Comparison of ENCODE assay signal across 20 mouse cellular contexts in the genomic region with DNA sequence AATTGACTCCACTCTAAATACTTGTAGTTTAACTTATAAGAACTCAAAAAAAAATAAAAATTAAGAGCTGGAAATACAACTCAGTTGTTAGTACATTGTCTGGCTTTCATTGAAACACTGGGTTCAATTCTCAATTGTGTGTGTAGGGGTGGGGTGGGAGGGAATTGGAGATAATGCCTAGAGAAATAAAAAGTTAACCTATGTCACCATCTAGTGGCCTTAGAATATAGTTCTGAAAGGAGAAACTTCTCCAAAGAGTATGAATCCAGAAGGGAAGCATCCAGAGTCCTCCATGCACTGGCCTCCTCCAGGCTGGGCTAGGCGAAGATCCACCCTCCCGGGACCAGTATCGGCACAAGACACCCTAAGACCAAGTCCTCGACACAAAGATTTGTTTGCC. TPM values are rescaled to one million over a fixed set of nuclear protein-coding genes. Genes with fewer than 3 reads are reported as not detected.
DNase-seq lines count a peak whose midpoint lies in the region; ATAC-seq and TF ChIP-seq lines count a peak whose summit lies in the region.
"Had no signal": no experiment of that assay in that cellular context is flagged by ENCODE, and none has a peak within 500 bp of the region (broad histone marks: within the 10 kb centered on the region; RNA-seq: fewer than 3 reads in every experiment).

No protein-coding gene starts in this region.

- peak; percentile 40 for TF ChIP-seq CTCF in intestine, postnatal 0 days (IDR thresholded peaks at IDR 0.05; ENCODE audit: low read depth)
- peak in 1 of 2 experiments; percentile 14; a peak in 1 of 4 replicates for TF ChIP-seq CTCF in CH12.LX (conservative IDR thresholded peaks at IDR 0.05 in 1 of 2, IDR thresholded peaks at IDR 0.05 in 1 of 2; ENCODE audit: low read depth in 2 of 2, low read length in 2 of 2)

- TF ChIP-seq POLR2A in CH12.LX (IDR thresholded peaks at IDR 0.05; ENCODE audit: low read depth, low read length) = no peak

- TF ChIP-seq RAD21 in CH12.LX (IDR thresholded peaks at IDR 0.05; ENCODE audit: low read depth, low read length) = peak; percentile 22

- no peak overlapping the region for H3K27ac ChIP-seq in intestine, postnatal 0 days (ENCODE audit: low read depth, low read length)
- H3K27ac ChIP-seq in intestine, embryonic 15.5 days = no peak overlapping the region
- no peak overlapping the region for H3K27ac ChIP-seq in CH12.LX (ENCODE audit: insufficient read depth, low read depth)
- H3K27ac ChIP-seq: limb, embryonic 12.5 days; midbrain, embryonic 12.5 days; neural tube, embryonic 15.5 days; stomach, embryonic 15.5 days had no signal

- TF ChIP-seq EP300 in CH12.LX (IDR thresholded peaks at IDR 0.05; ENCODE audit: low read length) = no peak

- in situ Hi-C loops in CH12.LX (cut with MboI; ENCODE audit: low pct_ligation_motif_present, low pct_unique_long_range_greater_than_20kb, low sequenced_read_pairs) = no loop called here

- dilution Hi-C loops in CH12.LX (cut with MboI; ENCODE audit: extremely low pct_ligation_motif_present, extremely low pct_unique_long_range_greater_than_20kb, low sequenced_read_pairs) = no loop called here

- 57% methylated on average over 4 of the region's 4 CpGs for WGBS in intestine, postnatal 0 days
- 69% methylated on average over 4 of the region's 4 CpGs for WGBS in intestine, embryonic 15.5 days

- no peaks in the 10 kb centered on the region for H3K79me2 ChIP-seq in CH12.LX (replicated peaks; ENCODE audit: control insufficient read depth, extremely low read depth, insufficient read depth, poor library complexity, severe bottlenecking)

- H3K4me2 ChIP-seq in intestine, postnatal 0 days (replicated peaks; ENCODE audit: low read depth) = no peak overlapping the region
- no peak overlapping the region for H3K4me2 ChIP-seq in intestine, embryonic 15.5 days (replicated peaks)
- no peak overlapping the region for H3K4me2 ChIP-seq in CH12.LX (ENCODE audit: insufficient read depth, low read depth, poor library complexity, severe bottlenecking)
- H3K4me2 ChIP-seq: limb, embryonic 12.5 days; midbrain, embryonic 12.5 days; neural tube, embryonic 15.5 days; stomach, embryonic 15.5 days had no signal

- no peaks in the 10 kb centered on the region for H3K9me3 ChIP-seq in intestine, postnatal 0 days (ENCODE audit: control insufficient read depth)
- H3K9me3 ChIP-seq in intestine, embryonic 15.5 days = no peaks in the 10 kb centered on the region
- H3K9me3 ChIP-seq in CH12.LX (replicated peaks; ENCODE audit: low read length) = no peaks in the 10 kb centered on the region
- H3K9me3 ChIP-seq: limb, embryonic 12.5 days; midbrain, embryonic 12.5 days; neural tube, embryonic 15.5 days; stomach, embryonic 15.5 days had no signal

- H3K36me3 ChIP-seq in intestine, postnatal 0 days (ENCODE audit: control insufficient read depth, insufficient read depth) = no peaks in the 10 kb centered on the region
- H3K36me3 ChIP-seq in intestine, embryonic 15.5 days = no peaks in the 10 kb centered on the region
- no peaks in the 10 kb centered on the region for H3K36me3 ChIP-seq in CH12.LX (replicated peaks in 1 of 2; ENCODE audit: control insufficient read depth in 1 of 2, insufficient read depth in 1 of 2, low read length in 1 of 2)
- H3K36me3 ChIP-seq: limb, embryonic 12.5 days; neural tube, embryonic 15.5 days; stomach, embryonic 15.5 days had no signal

- H3K9ac ChIP-seq in intestine, postnatal 0 days (ENCODE audit: low read depth, low read length) = no peak overlapping the region
- no peak overlapping the region for H3K9ac ChIP-seq in intestine, embryonic 15.5 days
- H3K9ac ChIP-seq in CH12.LX (ENCODE audit: insufficient read depth, low read depth) = no peak overlapping the region
- H3K9ac ChIP-seq: limb, embryonic 12.5 days; midbrain, embryonic 12.5 days; neural tube, embryonic 15.5 days; stomach, embryonic 15.5 days had no signal

- no peak overlapping the region for H3K4me3 ChIP-seq in intestine, postnatal 0 days (ENCODE audit: low read depth, low read length)
- H3K4me3 ChIP-seq in intestine, embryonic 15.5 days (replicated peaks) = no peak overlapping the region
- no peak overlapping the region for H3K4me3 ChIP-seq in CH12.LX (replicated peaks in 1 of 3; ENCODE audit: low read depth in 2 of 3, low read length in 2 of 3, poor library complexity in 1 of 3)
- H3K4me3 ChIP-seq: limb, embryonic 12.5 days; midbrain, embryonic 12.5 days; neural tube, embryonic 15.5 days; stomach, embryonic 15.5 days had no signal

- DNase-seq in 416B (ENCODE audit: low read depth) (peak; percentile 33), CH12.LX (ENCODE audit: extremely low read depth) (peak; percentile 9)
- peak; percentile 62 for DNase-seq in embryo, embryonic 10.5 days (ENCODE audit: low spot score)
- DNase-seq in kidney, adult 9 months = no peak
- no peak for DNase-seq in spleen, postnatal 4 days (ENCODE audit: low spot score in 2 of 2)
- DNase-seq: adrenal gland, postnatal 25 days; cerebellum, adult 11 months; heart, postnatal 14 days; kidney, adult 18-20 months; lung, postnatal 14 days; right cerebral cortex, postnatal 25 days had no signal

- no peak for ATAC-seq in intestine, postnatal 0 days
- ATAC-seq in intestine, embryonic 15.5 days = no peak

- no peaks in the 10 kb centered on the region for H3K27me3 ChIP-seq in intestine, postnatal 0 days (replicated peaks; ENCODE audit: control insufficient read depth, insufficient read depth, low read length)
- H3K27me3 ChIP-seq in intestine, embryonic 15.5 days (replicated peaks) = no peaks in the 10 kb centered on the region
- no peaks in the 10 kb centered on the region for H3K27me3 ChIP-seq in CH12.LX (replicated peaks)
- H3K27me3 ChIP-seq: limb, embryonic 12.5 days; neural tube, embryonic 15.5 days; stomach, embryonic 15.5 days had no signal

- no peaks in the 10 kb centered on the region for H3K4me1 ChIP-seq in intestine, postnatal 0 days (replicated peaks; ENCODE audit: control insufficient read depth, insufficient read depth, low read length)
- 0 out of 2 replicates have a peak, but pooled peaks cover 3% of the 10 kb centered on the region for H3K4me1 ChIP-seq in intestine, embryonic 15.5 days (replicated peaks)
- H3K4me1 ChIP-seq in CH12.LX (ENCODE audit: control insufficient read depth in 1 of 2, insufficient read depth in 2 of 2) = peaks cover 0 to 17% of the 10 kb centered on the region in 2 experiments; a peak in 2 of 4 replicates
- H3K4me1 ChIP-seq: limb, embryonic 12.5 days; midbrain, embryonic 12.5 days had no signal

TF ChIP-seq in CH12.LX, 34 proteins besides CTCF, POLR2A, EP300 and RAD21:
- TF ChIP-seq TBP (conservative IDR thresholded peaks at IDR 0.05; ENCODE audit: low read depth, low read length) = no peak
- no peak for TF ChIP-seq TCF12 (IDR thresholded peaks at IDR 0.05; ENCODE audit: low read depth, low read length)
- no peak for TF ChIP-seq JUN (IDR thresholded peaks at IDR 0.05; ENCODE audit: insufficient read depth, low read depth, low read length)
- TF ChIP-seq NELFE (IDR thresholded peaks at IDR 0.05; ENCODE audit: low read depth, low read length) = no peak
TF ChIP-seq in CH12.LX: peak in this region for 0.

RNA-seq across cellular contexts. Expression of a gene that starts 2.5 kb away (rescaled TPM):
- polyA plus RNA-seq in intestine, postnatal 0 days (2015; fragmentation: Nextera tagmentation; extraction: Ambion mirVana) = 192 and 196 TPM in 2 replicates
- polyA plus RNA-seq in intestine, embryonic 15.5 days (2015; fragmentation: Nextera tagmentation; extraction: Ambion mirVana) = 132 and 137 TPM in 2 replicates
- 29.7 and 33.7 TPM in 2 replicates for total RNA-seq in CH12.LX (2012; rRNA removed)
- 89.1 and 97.4 TPM in 2 replicates for total RNA-seq in CH12.LX (2014; rRNA removed)
- polyA plus RNA-seq in CH12.LX (2012; ENCODE audit: insufficient read length, low read depth) = 70.9 and 82.4 TPM in 2 replicates

RNA-seq across cellular contexts. Expression of a gene that starts 20.1 kb away (rescaled TPM):
- not detected in 2 replicates for polyA plus RNA-seq in intestine, postnatal 0 days (2015; fragmentation: Nextera tagmentation; extraction: Ambion mirVana)
- polyA plus RNA-seq in intestine, embryonic 15.5 days (2015; fragmentation: Nextera tagmentation; extraction: Ambion mirVana) = not detected in 2 replicates
- not detected in 2 replicates for total RNA-seq in CH12.LX (2012; rRNA removed)
- not detected in 2 replicates for total RNA-seq in CH12.LX (2014; rRNA removed)
- polyA plus RNA-seq in CH12.LX (2012; ENCODE audit: insufficient read length, low read depth) = not detected in 2 replicates
- total RNA-seq: adrenal gland, postnatal 25 days; ES-E14; gastrocnemius, postnatal 4 days; heart, postnatal 14 days had no signal
- polyA plus RNA-seq: forebrain, embryonic 11.5 days; limb, embryonic 12.5 days; midbrain, embryonic 12.5 days; neural tube, embryonic 15.5 days; stomach, embryonic 15.5 days had no signal

RNA-seq across cellular contexts. Expression of a gene that starts 44.8 kb away (rescaled TPM):
- not detected in 2 replicates for polyA plus RNA-seq in intestine, postnatal 0 days (2015; fragmentation: Nextera tagmentation; extraction: Ambion mirVana)
- polyA plus RNA-seq in intestine, embryonic 15.5 days (2015; fragmentation: Nextera tagmentation; extraction: Ambion mirVana) = not detected in 2 replicates
- not detected in 2 replicates for total RNA-seq in CH12.LX (2012; rRNA removed)
- total RNA-seq in CH12.LX (2014; rRNA removed) = not detected in 2 replicates
- polyA plus RNA-seq in CH12.LX (2012; ENCODE audit: insufficient read length, low read depth) = not detected in 2 replicates
- total RNA-seq: adrenal gland, postnatal 25 days; ES-E14; gastrocnemius, postnatal 4 days; heart, postnatal 14 days had no signal
- polyA plus RNA-seq: forebrain, embryonic 11.5 days; limb, embryonic 12.5 days; midbrain, embryonic 12.5 days; neural tube, embryonic 15.5 days; stomach, embryonic 15.5 days had no signal

Comparison
In these comparisons a context has a peak if more than half of its experiments do, and no peak if none do; other contexts are left out.
1. DNase-seq: peak in 416B (single experiment), CH12.LX (single experiment) and embryo, embryonic 10.5 days (single experiment); none in kidney, adult 9 months (single experiment) and spleen, postnatal 4 days (0 of 2).